29 mouse cellular contexts compared by ENCODE assay signal in genomic region chr9:16361811-16362210, GRCm38 (mm10).
A peak's percentile ranks its signal among the peaks of the same experiment; 100 is the strongest.
DNase-seq lines count a peak whose midpoint lies in the region; ATAC-seq lines count a peak whose summit lies in the region.
"Had no signal": no experiment of that assay in that cellular context is flagged by ENCODE, and none has a peak within 500 bp of the region (broad histone marks: within the 10 kb centered on the region; RNA-seq: fewer than 3 reads in every experiment).

No protein-coding gene starts in this region.

- 0 out of 2 replicates have a peak overlapping the region, but pooled peaks have one; percentile 33 for H3K27ac ChIP-seq in midbrain, embryonic 10.5 days (replicated peaks)
- H3K27ac ChIP-seq in midbrain, embryonic 14.5 days (replicated peaks; ENCODE audit: low read depth, low read length), result no peak overlapping the region
- 0 out of 2 replicates have a peak overlapping the region, but pooled peaks have one; percentile 14 for H3K27ac ChIP-seq in embryonic facial prominence, embryonic 10.5 days (replicated peaks)
- H3K27ac ChIP-seq: embryonic facial prominence, embryonic 13.5 days; forebrain, embryonic 15.5 days; heart, adult 2 months; heart, embryonic 10.5 days; heart, embryonic 13.5 days; hindbrain, embryonic 14.5 days; hindbrain, postnatal 0 days had no signal

- H3K9me3 ChIP-seq in midbrain, embryonic 10.5 days (replicated peaks), result no peaks in the 10 kb centered on the region
- H3K9me3 ChIP-seq in midbrain, embryonic 14.5 days (ENCODE audit: control insufficient read depth, low read length), result no peaks in the 10 kb centered on the region
- no peaks in the 10 kb centered on the region for H3K9me3 ChIP-seq in embryonic facial prominence, embryonic 10.5 days
- H3K9me3 ChIP-seq: embryonic facial prominence, embryonic 13.5 days; forebrain, embryonic 15.5 days; G1E; heart, embryonic 10.5 days; heart, embryonic 13.5 days had no signal

- H3K36me3 ChIP-seq in midbrain, embryonic 10.5 days, result 0 out of 2 replicates have a peak, but pooled peaks cover 2% of the 10 kb centered on the region
- H3K36me3 ChIP-seq in midbrain, embryonic 14.5 days (ENCODE audit: control insufficient read depth, insufficient read depth, low read length), result no peaks in the 10 kb centered on the region
- no peaks in the 10 kb centered on the region for H3K36me3 ChIP-seq in embryonic facial prominence, embryonic 10.5 days (replicated peaks)
- H3K36me3 ChIP-seq: embryonic facial prominence, embryonic 13.5 days; forebrain, embryonic 15.5 days; G1E; heart, embryonic 10.5 days; heart, embryonic 13.5 days had no signal

- ATAC-seq in midbrain, embryonic 14.5 days (ENCODE audit: low FRiP score, low TSS enrichment), result no peak
- ATAC-seq: CD4-positive, CD25-positive, alpha-beta regulatory T cell, adult 4 months; forebrain, embryonic 15.5 days; hindbrain, postnatal 0 days; inflammation-experienced regulatory T-cells, adult 6 months; intestine, embryonic 16.5 days; Patski had no signal

- 11% methylated on average over 5 of the region's 5 CpGs for WGBS in midbrain, embryonic 10.5 days
- WGBS in midbrain, embryonic 14.5 days, result 27% methylated on average over 5 of the region's 5 CpGs
- 13% methylated on average over 5 of the region's 5 CpGs for WGBS in embryonic facial prominence, embryonic 10.5 days

- H3K4me2 ChIP-seq in midbrain, embryonic 14.5 days (ENCODE audit: low read length), result no peak overlapping the region
- H3K4me2 ChIP-seq: embryonic facial prominence, embryonic 13.5 days; forebrain, embryonic 15.5 days; heart, embryonic 13.5 days; hindbrain, embryonic 14.5 days had no signal

- DNase-seq in midbrain, embryonic 10.5 days (ENCODE audit: low spot score), result no peak
- DNase-seq in midbrain, embryonic 14.5 days, result no peak
- DNase-seq in R1 (ENCODE audit: low read depth, low spot score), result peak; percentile 90
- DNase-seq in embryonic facial prominence, embryonic 10.5 days (ENCODE audit: low spot score), result no peak
- no peak for DNase-seq in left cerebral cortex, adult 11 months (ENCODE audit: low spot score)
- DNase-seq in layer of hippocampus, postnatal 14 days (ENCODE audit: low spot score in 2 of 2), result no peak
- DNase-seq: adrenal gland, postnatal 10 days; adrenal gland, postnatal 36 days; cerebellum, adult 11 months; cerebellum, adult 2 months; cerebellum, adult 9-11 months; cerebellum, postnatal 25 days; gastrocnemius, postnatal 10 days; gastrocnemius, postnatal 36 days; heart, adult 2 months; heart, postnatal 14 days; heart, postnatal 4 days had no signal

- H3K27me3 ChIP-seq in midbrain, embryonic 10.5 days (ENCODE audit: low read depth, poor library complexity, severe bottlenecking), result no peaks in the 10 kb centered on the region
- no peaks in the 10 kb centered on the region for H3K27me3 ChIP-seq in midbrain, embryonic 14.5 days (ENCODE audit: control insufficient read depth, insufficient read depth, low read length)
- no peaks in the 10 kb centered on the region for H3K27me3 ChIP-seq in embryonic facial prominence, embryonic 10.5 days (replicated peaks; ENCODE audit: low read depth, poor library complexity, severe bottlenecking)
- H3K27me3 ChIP-seq: embryonic facial prominence, embryonic 13.5 days; forebrain, embryonic 15.5 days; heart, embryonic 13.5 days had no signal

- peaks cover 41% of the 10 kb centered on the region for H3K4me1 ChIP-seq in midbrain, embryonic 10.5 days
- 0 out of 2 replicates have a peak, but pooled peaks cover 9% of the 10 kb centered on the region for H3K4me1 ChIP-seq in midbrain, embryonic 14.5 days (ENCODE audit: control insufficient read depth, insufficient read depth, low read length)
- peaks cover 9% of the 10 kb centered on the region for H3K4me1 ChIP-seq in embryonic facial prominence, embryonic 10.5 days
- H3K4me1 ChIP-seq: embryonic facial prominence, embryonic 13.5 days; heart, embryonic 13.5 days had no signal

- no peak overlapping the region for H3K4me3 ChIP-seq in midbrain, embryonic 10.5 days
- H3K4me3 ChIP-seq in midbrain, embryonic 14.5 days (replicated peaks; ENCODE audit: low read depth, low read length), result no peak overlapping the region
- H3K4me3 ChIP-seq in embryonic facial prominence, embryonic 10.5 days, result no peak overlapping the region
- H3K4me3 ChIP-seq: embryonic facial prominence, embryonic 13.5 days; erythroblast, embryonic 14.5 days; forebrain, embryonic 15.5 days; heart, adult 2 months; heart, embryonic 10.5 days; heart, embryonic 13.5 days had no signal

- no peak overlapping the region for H3K9ac ChIP-seq in midbrain, embryonic 14.5 days (replicated peaks; ENCODE audit: low read length)
- H3K9ac ChIP-seq: embryonic facial prominence, embryonic 13.5 days; forebrain, embryonic 15.5 days; heart, embryonic 13.5 days; hindbrain, embryonic 14.5 days had no signal
